Mouse (Mus musculus) C2C12 (cell line): ENCODE measurements around the gene Ube2e2.

Experiments
- CEBPB ChIP-seq: IDR thresholded peaks from one replicate; pipeline ENCODE4 v1.6.1; 2011; ENCODE audit warnings: low read depth, mild to moderate bottlenecking, control low read depth, moderate library complexity
- CTCF ChIP-seq: IDR thresholded peaks from one replicate; pipeline ENCODE4 v1.5.1; 2011; ENCODE audit not compliant: control insufficient read depth, insufficient read depth, insufficient read length
- MYOD1 ChIP-seq: IDR thresholded peaks from one replicate; pipeline ENCODE4 v1.6.1; 2011; ENCODE audit warnings: low read depth; ENCODE audit not compliant: control insufficient read depth, insufficient read length
- MYOG ChIP-seq: IDR thresholded peaks from one replicate; pipeline ENCODE4 v1.6.1; 2011; ENCODE audit not compliant: control insufficient read depth, insufficient read length; ENCODE audit errors: extremely low read depth
- USF1 ChIP-seq: IDR thresholded peaks from one replicate; pipeline ENCODE4 v1.6.1; 2011; ENCODE audit warnings: low read depth, mild to moderate bottlenecking, control low read depth, moderate library complexity

DNA sequence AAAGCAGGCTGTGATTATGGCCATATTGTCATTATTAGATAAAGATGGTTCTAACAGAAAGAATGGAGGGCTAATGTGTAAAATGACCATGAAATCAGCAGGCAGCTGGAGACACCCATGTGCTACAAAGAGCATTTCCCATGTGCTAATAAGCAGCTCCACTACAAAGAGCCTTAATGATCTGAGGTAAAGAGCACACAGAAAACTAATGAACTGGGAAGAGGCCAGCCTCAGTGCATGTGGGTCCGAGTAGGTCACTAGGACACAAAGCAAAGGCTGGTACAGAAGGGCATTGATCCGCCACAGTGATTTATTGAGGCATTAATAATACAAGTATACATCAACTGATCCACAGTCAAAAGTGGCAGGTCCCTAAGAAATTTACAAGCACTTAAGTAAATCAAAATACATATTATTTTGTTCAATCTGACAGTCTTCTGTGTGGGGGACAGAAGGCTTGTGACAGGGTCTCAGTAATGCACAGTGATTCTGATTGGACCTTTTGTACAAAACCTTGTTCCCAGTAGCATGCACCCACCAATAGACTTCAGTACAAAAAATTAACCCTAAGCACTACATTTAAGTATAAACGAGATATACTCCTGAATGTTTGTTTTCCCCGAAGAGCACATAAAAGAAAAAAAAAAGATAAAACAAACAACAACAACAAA, 320.6 kb downstream of the Ube2e2 start:
- TF ChIP-seq USF1 (no peak), MYOD1 (no peak), CTCF (no peak), CEBPB (no peak), MYOG (no peak)
